Mouse (Mus musculus) midbrain, embryonic 11.5 days (tissue): ENCODE measurements around the gene Trim2. TPM values are rescaled to one million over a fixed set of nuclear protein-coding genes. Genes with fewer than 3 reads are reported as not detected.

Experiments used
- ATAC-seq: fragments of 200-750 bp; cut with Nextera tagmentation; 2 replicates; pipeline ENCODE4 v1.8.0; 2017; ENCODE audit warnings: moderate TSS enrichment, moderate library complexity; ENCODE audit not compliant: low FRiP score
- DNase-seq: peaks from one replicate; pipeline ENCODE4 v3.0.0; 2015; ENCODE audit warnings: low spot score; ENCODE audit errors: missing footprints
- H3K27ac ChIP-seq: fragments of 300-500 bp; sonication (generic); 2 replicates; pipeline ENCODE4 v1.5.1; 2014; ENCODE audit warnings: low read depth, low read length
- H3K27me3 ChIP-seq: fragments of 300-500 bp; sonication (generic); 2 replicates; pipeline ENCODE4 v1.6.1; 2014; ENCODE audit warnings: mild to moderate bottlenecking, low read length, moderate library complexity, mixed read lengths; ENCODE audit not compliant: control insufficient read depth, insufficient read depth
- H3K36me3 ChIP-seq: fragments of 300-500 bp; sonication (generic); 2 replicates; pipeline ENCODE4 v1.6.1; 2014; ENCODE audit warnings: mild to moderate bottlenecking, low read length, moderate library complexity, mixed read lengths; ENCODE audit not compliant: control insufficient read depth, insufficient read depth
- H3K4me1 ChIP-seq: fragments of 300-500 bp; sonication (generic); 2 replicates; pipeline ENCODE4 v1.6.1; 2014; ENCODE audit warnings: low read length; ENCODE audit not compliant: control insufficient read depth, insufficient read depth
- H3K4me2 ChIP-seq: fragments of 300-500 bp; sonication (generic); 2 replicates; pipeline ENCODE4 v1.6.1; 2014; ENCODE audit warnings: mild to moderate bottlenecking, moderate library complexity
- H3K4me3 ChIP-seq: fragments of 300-500 bp; sonication (generic); 2 replicates; pipeline ENCODE4 v1.5.1; 2014; ENCODE audit warnings: low read depth, low read length
- H3K9ac ChIP-seq: fragments of 300-500 bp; sonication (generic); 2 replicates; pipeline ENCODE4 v1.6.1; 2014; ENCODE audit warnings: low read length
- H3K9me3 ChIP-seq: fragments of 300-500 bp; sonication (generic); 2 replicates; pipeline ENCODE4 v1.6.1; 2016; ENCODE audit warnings: low read length; ENCODE audit not compliant: control insufficient read depth
- WGBS: fragments of 180-500 bp; shearing (Covaris S2); extraction: QIAGEN DNeasy Blood & Tissue Kit; methylation state at CpG from one replicate; pipeline ENCODE4 v1.1.7; 2014; 5-methylcytosine and 5-hydroxymethylcytosine counted together
- polyA plus RNA-seq: library from polyadenylated mRNA; unstranded; fragments of >200 nt; fragmentation: Nextera tagmentation; extraction: Ambion mirVana; gene quantifications from 2 replicates; pipeline ENCODE4 v1.2.1, GENCODE M21; 2014

The Trim2 gene
- polyA plus RNA-seq, 1 experiment from 2014 or later: 128 TPM

- Histone ChIP-seq H3K4me1 (peaks cover 6% of the 10 kb centered on the region; the same call in 1 of the 2 replicates), H3K36me3 (no peaks in the 10 kb centered on the region), H3K4me2 (no peak overlapping the region), H3K9ac (no peak overlapping the region), H3K9me3 (no peaks in the 10 kb centered on the region), H3K27me3 (peaks cover 7% of the 10 kb centered on the region; the same call in 1 of the 2 replicates), H3K4me3 (no peak overlapping the region), H3K27ac (no peak overlapping the region)
- ATAC-seq (no peak), DNase-seq (peak; percentile 21)
- WGBS: 87% methylated on average over 2 of the region's 2 CpGs
Observed at GRCm38 (mm10) chr3:84330210-84330609, 23.5 kb upstream of the Trim2 start.

- no peak overlapping the region for H3K9ac ChIP-seq
- no peaks in the 10 kb centered on the region; the same call in 1 of the 2 replicates for H3K9me3 ChIP-seq
- no peaks in the 10 kb centered on the region for H3K27me3 ChIP-seq
- peaks cover 4% of the 10 kb centered on the region; the same call in 1 of the 2 replicates for H3K4me1 ChIP-seq
- DNase-seq: peak; percentile 85
- H3K36me3 ChIP-seq: no peaks in the 10 kb centered on the region
- H3K4me3 ChIP-seq: no peak overlapping the region
- H3K4me2 ChIP-seq: no peak overlapping the region
- no peak for ATAC-seq
- WGBS: 89% methylated on average over 12 of the region's 12 CpGs
- no peak overlapping the region for H3K27ac ChIP-seq
Observed at GRCm38 (mm10) chr3:84324967-84325441, 18.3 kb upstream of the Trim2 start.

- H3K4me1 ChIP-seq: peaks cover 4% of the 10 kb centered on the region; the same call in 1 of the 2 replicates
- no peak overlapping the region for H3K27ac ChIP-seq
- DNase-seq (peak; percentile 86), ATAC-seq (no peak)
- 26% methylated on average over 3 of the region's 3 CpGs for WGBS
- H3K36me3 ChIP-seq: no peaks in the 10 kb centered on the region
- H3K27me3 ChIP-seq: no peaks in the 10 kb centered on the region
- H3K4me2 ChIP-seq: no peak overlapping the region
- H3K9ac ChIP-seq: no peak overlapping the region
- no peaks in the 10 kb centered on the region; the same call in 1 of the 2 replicates for H3K9me3 ChIP-seq
- H3K4me3 ChIP-seq: no peak overlapping the region
Observed at GRCm38 (mm10) chr3:84324478-84324877, 17.8 kb upstream of the Trim2 start.

GRCm38 (mm10) chr3:84324000-84324399, 17.3 kb upstream of the Trim2 start:
- DNase-seq: no peak
- Histone ChIP-seq H3K27ac (no peak overlapping the region), H3K4me3 (no peak overlapping the region), H3K36me3 (no peaks in the 10 kb centered on the region), H3K4me1 (peaks cover 4% of the 10 kb centered on the region; the same call in 1 of the 2 replicates), H3K4me2 (no peak overlapping the region), H3K9me3 (no peaks in the 10 kb centered on the region; the same call in 1 of the 2 replicates), H3K9ac (no peak overlapping the region), H3K27me3 (no peaks in the 10 kb centered on the region)
- no peak for ATAC-seq
- WGBS: 31% methylated on average over 6 of the region's 6 CpGs

GRCm38 (mm10) chr3:84319504-84319903, 12.8 kb upstream of the Trim2 start:
- Histone ChIP-seq H3K27me3 (no peaks in the 10 kb centered on the region), H3K36me3 (no peaks in the 10 kb centered on the region), H3K9me3 (no peaks in the 10 kb centered on the region; the same call in 1 of the 2 replicates), H3K4me3 (no peak overlapping the region), H3K9ac (no peak overlapping the region), H3K4me1 (peaks cover 5% of the 10 kb centered on the region; the same call in 1 of the 2 replicates), H3K4me2 (no peak overlapping the region), H3K27ac (no peak overlapping the region)
- peak; percentile 39 for DNase-seq
- no peak for ATAC-seq
- 95% methylated on average over 3 of the region's 3 CpGs for WGBS

GRCm38 (mm10) chr3:84318865-84319264, 12.2 kb upstream of the Trim2 start:
- WGBS: 93% methylated on average over 4 of the region's 4 CpGs
- H3K4me3 ChIP-seq: no peak overlapping the region
- no peak overlapping the region for H3K4me2 ChIP-seq
- H3K4me1 ChIP-seq: peaks cover 3% of the 10 kb centered on the region; the same call in 1 of the 2 replicates
- no peak for ATAC-seq
- H3K9me3 ChIP-seq: no peaks in the 10 kb centered on the region; the same call in 1 of the 2 replicates
- no peaks in the 10 kb centered on the region for H3K36me3 ChIP-seq
- no peak for DNase-seq
- H3K27me3 ChIP-seq: no peaks in the 10 kb centered on the region
- H3K27ac ChIP-seq: no peak overlapping the region
- no peak overlapping the region for H3K9ac ChIP-seq

- H3K9ac ChIP-seq: 0 out of 2 replicates have a peak overlapping the region, but pooled peaks have one; percentile 31
- no peak overlapping the region for H3K27ac ChIP-seq
- peak overlapping the region; percentile 22; the same call in 1 of the 2 replicates for H3K4me2 ChIP-seq
- ATAC-seq (peak; percentile 72), DNase-seq (peak; percentile 97)
- no peaks in the 10 kb centered on the region for H3K36me3 ChIP-seq
- peaks cover 3% of the 10 kb centered on the region; the same call in 1 of the 2 replicates for H3K4me1 ChIP-seq
- H3K4me3 ChIP-seq: no peak overlapping the region
- no peaks in the 10 kb centered on the region; the same call in 1 of the 2 replicates for H3K27me3 ChIP-seq
- WGBS: 34% methylated on average over 8 of the region's 8 CpGs
- H3K9me3 ChIP-seq: no peaks in the 10 kb centered on the region
Observed at GRCm38 (mm10) chr3:84314651-84315191, 8.0 kb upstream of the Trim2 start.

- Histone ChIP-seq H3K27me3 (no peaks in the 10 kb centered on the region; the same call in 1 of the 2 replicates), H3K9ac (no peak overlapping the region), H3K4me2 (no peak overlapping the region), H3K9me3 (no peaks in the 10 kb centered on the region), H3K4me1 (peaks cover 3% of the 10 kb centered on the region; the same call in 1 of the 2 replicates), H3K36me3 (no peaks in the 10 kb centered on the region), H3K4me3 (no peak overlapping the region), H3K27ac (no peak overlapping the region)
- DNase-seq (peak; percentile 84), ATAC-seq (0 out of 2 replicates have a peak, but pooled peaks have one; percentile 17)
- 79% methylated on average over 6 of the region's 6 CpGs for WGBS
Observed at GRCm38 (mm10) chr3:84313801-84314541, 7.3 kb upstream of the Trim2 start.
